Mouse (Mus musculus) forebrain, embryonic 14.5 days (tissue): Measurements from ENCODE around the gene Tas1r2. TPM values are rescaled to one million over a fixed set of nuclear protein-coding genes. Genes with fewer than 3 reads are reported as not detected.

Experiments used
- ATAC-seq: fragments of 200-750 bp; cut with Nextera tagmentation; 2 replicates; pipeline ENCODE4 v1.8.0; 2017; ENCODE audit warnings: mild to moderate bottlenecking, moderate library complexity
- DNase-seq: peaks from one replicate; pipeline ENCODE4 v3.0.0-alpha.2; 2015; ENCODE audit warnings: low spot score
- H3K27ac ChIP-seq: fragments of 300-500 bp; sonication (generic); 2 replicates; pipeline ENCODE4 v1.5.1; 2014; ENCODE audit warnings: low read depth, mild to moderate bottlenecking, control low read depth, low read length, moderate library complexity
- H3K27me3 ChIP-seq: fragments of 300-500 bp; sonication (generic); replicated peaks from 2 replicates; pipeline ENCODE4 v1.6.1; 2014; ENCODE audit warnings: low read length, control low read depth, mixed read lengths; ENCODE audit not compliant: control insufficient read depth, insufficient read depth
- H3K36me3 ChIP-seq: fragments of 300-500 bp; sonication (generic); 2 replicates; pipeline ENCODE4 v1.6.1; 2014; ENCODE audit warnings: low read length, control low read depth; ENCODE audit not compliant: control insufficient read depth, insufficient read depth
- H3K4me1 ChIP-seq: fragments of 300-500 bp; sonication (generic); 2 replicates; pipeline ENCODE4 v1.6.1; 2014; ENCODE audit warnings: antibody characterized with exemption, low read length, control low read depth; ENCODE audit not compliant: control insufficient read depth, insufficient read depth
- H3K4me2 ChIP-seq: fragments of 300-500 bp; sonication (generic); 2 replicates; pipeline ENCODE4 v1.6.1; 2014; ENCODE audit warnings: mild to moderate bottlenecking, control low read depth, low read length
- H3K4me3 ChIP-seq: fragments of 300-500 bp; sonication (generic); 2 replicates; pipeline ENCODE4 v1.5.1; 2014; ENCODE audit warnings: low read depth, low read length, control low read depth
- H3K9ac ChIP-seq: fragments of 300-500 bp; sonication (generic); 2 replicates; pipeline ENCODE4 v1.6.1; 2014; ENCODE audit warnings: mild to moderate bottlenecking, low read length, control low read depth, moderate library complexity
- H3K9me3 ChIP-seq: fragments of 300-500 bp; sonication (generic); replicated peaks from 2 replicates; pipeline ENCODE4 v1.6.1; 2016; ENCODE audit warnings: low read length, control low read depth, mixed read lengths; ENCODE audit not compliant: control insufficient read depth
- WGBS: fragments of 180-500 bp; shearing (Covaris S2); extraction: QIAGEN DNeasy Blood & Tissue Kit; methylation state at CpG from one replicate; pipeline ENCODE4 v1.1.7; 2014; 5-methylcytosine and 5-hydroxymethylcytosine counted together
- microRNA-seq: library from miRNA; unstranded; fragments of <30 nt; microRNA quantifications from one replicate; pipeline ENCODE4, GENCODE M21; 2016
- polyA plus RNA-seq: library from polyadenylated mRNA; unstranded; fragments of >200 nt; fragmentation: Nextera tagmentation; extraction: Ambion mirVana; gene quantifications from 2 replicates; pipeline ENCODE4 v1.2.1, GENCODE M21; 2014

Tas1r2 gene
- polyA plus RNA-seq, 1 experiment from 2014 or later = not detected

- no peak for DNase-seq
Observed at GRCm38 (mm10) chr4:139705986-139706385, 52.6 kb downstream of the Tas1r2 start.

GRCm38 (mm10) chr4:139710467-139711334 is 57.4 kb downstream of the Tas1r2 start:
- H3K9ac ChIP-seq = no peak overlapping the region
- ATAC-seq (no peak), DNase-seq (peak; percentile 19)
- H3K4me1 ChIP-seq = 0 out of 2 replicates have a peak, but pooled peaks cover 2% of the 10 kb centered on the region
- no peaks in the 10 kb centered on the region for H3K9me3 ChIP-seq
- H3K4me2 ChIP-seq = no peak overlapping the region
- no peaks in the 10 kb centered on the region for H3K36me3 ChIP-seq
- 27% methylated on average over 25 of the region's 25 CpGs for WGBS
- no peaks in the 10 kb centered on the region; the same call in 1 of the 2 replicates for H3K27me3 ChIP-seq
- no peak overlapping the region for H3K4me3 ChIP-seq
- no peak overlapping the region for H3K27ac ChIP-seq

More at GRCm38 (mm10) chr4:139705986-139706385, 52.6 kb downstream of the Tas1r2 start:
- ATAC-seq = no peak
- no peak overlapping the region for H3K9ac ChIP-seq
- no peak overlapping the region for H3K4me3 ChIP-seq
- WGBS = 87% methylated on average over 5 of the region's 5 CpGs
- no peaks in the 10 kb centered on the region for H3K9me3 ChIP-seq
- no peaks in the 10 kb centered on the region for H3K27me3 ChIP-seq
- no peaks in the 10 kb centered on the region for H3K36me3 ChIP-seq
- no peak overlapping the region for H3K4me2 ChIP-seq
- no peak overlapping the region for H3K27ac ChIP-seq
- 0 out of 2 replicates have a peak, but pooled peaks cover 2% of the 10 kb centered on the region for H3K4me1 ChIP-seq

GRCm38 (mm10) chr4:139715241-139715932 is 62.0 kb downstream of the Tas1r2 start:
- no peak overlapping the region for H3K9ac ChIP-seq
- 39% methylated on average over 13 of the region's 13 CpGs for WGBS
- ATAC-seq = no peak
- no peak overlapping the region for H3K4me3 ChIP-seq
- H3K27me3 ChIP-seq = no peaks in the 10 kb centered on the region; the same call in 1 of the 2 replicates
- H3K4me1 ChIP-seq = 0 out of 2 replicates have a peak, but pooled peaks cover 2% of the 10 kb centered on the region
- no peaks in the 10 kb centered on the region for H3K36me3 ChIP-seq
- H3K9me3 ChIP-seq = no peaks in the 10 kb centered on the region
- H3K27ac ChIP-seq = no peak overlapping the region
- no peak overlapping the region for H3K4me2 ChIP-seq
- DNase-seq = no peak

GRCm38 (mm10) chr4:139716477-139717169 is 63.3 kb downstream of the Tas1r2 start:
- H3K4me1 ChIP-seq = no peaks in the 10 kb centered on the region
- no peak overlapping the region for H3K9ac ChIP-seq
- H3K27ac ChIP-seq = no peak overlapping the region
- 87% methylated on average over 10 of the region's 10 CpGs for WGBS
- no peaks in the 10 kb centered on the region; the same call in 1 of the 2 replicates for H3K27me3 ChIP-seq
- no peak for DNase-seq
- no peaks in the 10 kb centered on the region for H3K36me3 ChIP-seq
- H3K4me2 ChIP-seq = no peak overlapping the region
- no peaks in the 10 kb centered on the region for H3K9me3 ChIP-seq
- no peak for ATAC-seq
- no peak overlapping the region for H3K4me3 ChIP-seq

GRCm38 (mm10) chr4:139718978-139719377 is 65.6 kb downstream of the Tas1r2 start:
- no peak for ATAC-seq
- no peak overlapping the region for H3K9ac ChIP-seq
- H3K4me2 ChIP-seq = no peak overlapping the region
- H3K4me1 ChIP-seq = no peaks in the 10 kb centered on the region
- no peaks in the 10 kb centered on the region; the same call in 1 of the 2 replicates for H3K27me3 ChIP-seq
- H3K36me3 ChIP-seq = no peaks in the 10 kb centered on the region
- no peak overlapping the region for H3K4me3 ChIP-seq
- DNase-seq = no peak
- 79% methylated on average over 5 of the region's 5 CpGs for WGBS
- H3K27ac ChIP-seq = no peak overlapping the region
- no peaks in the 10 kb centered on the region for H3K9me3 ChIP-seq

Small RNA genes lying within 50 kb of the gene (microRNA-seq; reads per million reads assigned to microRNA genes)
- not detected for gene Mir7020

Other genes with a start within 250 kb of the Tas1r2 start
- gene Iffo2, start 123.0 kb upstream of the Tas1r2 start, polyA plus RNA-seq = 3.1 and 4.5 TPM in 2 replicates
- not detected in 2 replicates for gene Gm21969, start 50.4 kb upstream of the Tas1r2 start, polyA plus RNA-seq
- gene Aldh4a1, start 30.7 kb upstream of the Tas1r2 start, polyA plus RNA-seq = 18.6 and 21.6 TPM in 2 replicates
- gene Pax7, start 180.0 kb downstream of the Tas1r2 start, polyA plus RNA-seq = 0.05 and 0.06 TPM in 2 replicates